Mouse (Mus musculus) kidney, adult 2 months (tissue): ENCODE measurements around the gene Gpatch2.

Experiments used
- CTCF ChIP-seq: fragments of 200-500 bp; conservative IDR thresholded peaks from 2 replicates; pipeline ENCODE4 v1.5.1; 2011; ENCODE audit warnings: low read depth, mild to moderate bottlenecking, control low read depth, low read length, moderate library complexity, mixed read lengths; ENCODE audit not compliant: insufficient read depth, insufficient read length
- POLR2A ChIP-seq: fragments of 200-500 bp; IDR thresholded peaks from one replicate; pipeline ENCODE4 v1.6.1; 2011; ENCODE audit warnings: low read depth, low read length, control low read depth

GRCm38 (mm10) chr1:187315821-187316220, 100.5 kb downstream of the Gpatch2 start:
- TF ChIP-seq POLR2A: no peak
- TF ChIP-seq CTCF: no peak
